Mouse (Mus musculus) mature B cell (primary cell): ENCODE results near the gene Dusp16.

Experiments
- in situ Hi-C: fragments of 300-500 bp; cut with MboI; formaldehyde crosslinking; loops from 2 replicates; pipeline ENCODE4 v1.14.3; 2019

Gene Dusp16

GRCm38 (mm10) chr6:134792141-134793045, at the start of gene Dusp16:
Gene Dusp16 (minus strand): TSS chr6:134792625.
- in situ Hi-C loops, result no loop called here

DNA sequence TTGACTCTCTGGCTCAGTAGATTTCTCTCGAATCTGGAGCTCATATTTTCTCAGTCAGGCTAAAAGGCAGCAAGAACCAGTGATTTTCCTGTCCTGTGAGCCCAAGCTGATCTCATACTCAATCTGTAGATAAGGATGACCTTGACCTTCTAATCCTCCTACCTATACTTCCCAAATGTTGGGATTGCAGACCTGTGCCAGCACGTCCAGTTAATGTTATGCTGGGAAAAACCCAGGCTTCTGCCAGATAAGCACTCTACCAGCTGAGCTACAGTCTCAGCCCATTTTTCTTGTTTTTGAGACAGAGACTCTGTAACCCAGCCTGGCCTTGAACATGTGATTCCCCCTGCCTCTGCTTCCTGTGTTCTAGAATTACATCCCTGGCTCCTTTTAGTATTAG, 47.9 kb upstream of the Dusp16 start:
- in situ Hi-C loops, result no loop called here

DNA sequence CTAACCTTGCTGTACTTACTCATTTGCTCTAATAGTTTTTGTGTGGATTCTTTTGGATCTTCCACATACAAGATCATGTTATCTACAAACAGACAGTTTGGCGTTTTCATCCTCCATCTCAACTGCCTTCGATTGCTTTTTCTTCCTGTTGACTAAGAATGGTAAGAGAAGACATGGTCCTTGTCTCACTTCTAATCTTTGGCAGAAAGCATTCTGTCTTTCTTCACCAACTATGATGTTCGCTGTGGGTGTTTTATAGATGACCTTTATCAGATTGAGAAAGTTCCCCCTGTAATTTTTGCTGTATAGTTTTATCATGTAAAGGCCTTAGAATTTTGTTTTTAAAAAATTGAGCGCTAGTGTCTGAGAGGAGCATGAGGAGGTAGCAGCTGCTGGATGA, 45.7 kb upstream of the Dusp16 start:
- in situ Hi-C loops, result no loop called here

DNA sequence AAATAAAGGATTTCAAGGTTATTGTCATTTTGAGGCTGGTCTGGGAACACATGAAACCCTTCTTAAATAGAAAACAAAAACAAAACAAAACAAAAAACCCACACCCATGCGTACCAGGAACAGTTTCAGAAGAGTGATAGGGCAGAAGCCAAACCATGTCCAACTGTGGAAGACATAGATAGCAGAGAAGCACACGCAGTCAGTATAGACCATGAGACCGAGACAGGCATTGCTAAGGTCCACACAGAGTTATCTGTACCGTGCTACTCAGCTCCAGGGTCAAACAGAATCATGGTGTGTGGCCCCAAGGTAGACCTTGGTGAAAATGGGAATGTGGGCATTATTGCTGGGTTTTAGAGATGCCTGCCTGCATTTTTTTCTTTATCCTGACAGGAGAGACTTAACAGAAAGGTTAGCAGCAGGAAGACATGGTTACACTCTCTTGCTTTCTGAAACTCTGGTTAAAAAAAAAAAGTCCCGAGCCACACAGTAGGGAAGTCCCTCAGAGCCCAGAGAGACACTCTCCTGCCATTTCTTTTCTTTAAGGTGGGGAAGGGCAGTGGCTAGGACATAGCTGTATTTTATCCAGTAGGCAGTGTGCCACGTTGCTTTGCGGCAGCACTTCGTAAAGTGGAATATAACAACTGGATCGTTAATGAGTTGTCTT, 42.3 kb upstream of the Dusp16 start:
- in situ Hi-C loops, result no loop called here

DNA sequence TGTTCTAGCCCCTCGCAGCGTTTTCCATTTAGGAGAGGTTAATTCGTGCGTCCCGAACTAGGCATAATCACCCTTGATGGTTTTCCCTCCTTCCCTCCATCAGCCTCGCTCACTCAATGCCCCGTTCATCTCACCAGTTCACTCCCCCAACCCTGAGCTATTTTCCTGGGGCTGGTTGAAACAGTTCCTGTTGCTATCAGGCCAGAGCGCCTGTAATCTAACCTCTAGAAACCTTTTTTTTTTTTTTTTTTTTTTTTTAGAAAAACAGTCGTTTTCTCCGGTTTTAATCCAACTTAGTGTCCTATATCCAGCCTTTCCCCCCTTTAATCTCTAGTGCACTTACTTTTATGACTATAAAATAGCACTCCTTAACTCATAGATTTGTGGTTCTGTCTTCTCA, 38.4 kb upstream of the Dusp16 start:
- in situ Hi-C loops, result no loop called here

DNA sequence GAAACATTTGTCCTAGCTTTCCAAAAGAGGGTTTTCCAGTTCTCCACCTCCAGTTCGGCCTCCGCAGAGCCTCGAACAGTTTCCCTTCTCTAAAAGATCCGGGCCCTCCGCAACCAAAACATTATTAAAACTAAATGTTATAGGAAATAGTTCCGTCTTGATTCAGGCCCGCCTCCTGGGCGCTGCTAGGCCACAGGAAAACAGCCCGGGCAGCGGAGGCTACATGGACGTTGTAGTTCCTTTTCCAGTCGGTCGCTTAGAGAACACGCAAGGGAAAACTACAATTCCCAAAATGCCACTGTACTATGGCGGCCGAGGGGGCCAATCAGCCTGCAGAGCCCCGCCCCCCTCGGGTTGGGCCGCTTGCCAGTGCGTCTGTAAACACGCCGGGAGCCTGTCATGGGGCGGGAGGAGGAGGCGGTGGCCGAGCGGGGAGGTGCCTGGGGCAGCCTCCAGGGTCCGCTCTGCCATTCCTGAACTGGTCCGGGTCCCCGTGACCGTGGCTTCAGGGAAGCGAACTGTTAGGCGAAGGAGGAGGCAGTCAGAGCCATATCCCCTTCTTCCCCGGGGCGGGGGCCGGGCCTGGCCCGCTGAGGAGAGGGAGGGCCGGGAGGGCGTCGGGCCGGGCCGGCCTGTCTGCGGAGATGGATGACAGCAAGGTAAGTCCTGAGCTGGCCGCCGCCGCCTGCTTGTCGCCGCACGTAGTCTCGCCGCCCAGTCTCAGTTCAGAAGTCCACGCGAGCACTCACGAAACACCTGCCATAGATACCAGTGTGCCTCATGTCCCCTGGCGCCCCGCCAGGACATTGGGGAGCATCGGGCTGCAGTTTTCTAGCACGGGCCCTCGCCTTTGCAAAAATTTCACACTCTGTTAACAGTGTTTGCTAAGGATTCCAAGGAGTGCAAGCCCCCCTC, 37.6 kb upstream of the Dusp16 start, which contains the start of gene Crebl2:
Gene Crebl2 (plus strand): TSS at position 369 of the 915 bp plus-strand sequence.
- in situ Hi-C loops, result no loop called here

DNA sequence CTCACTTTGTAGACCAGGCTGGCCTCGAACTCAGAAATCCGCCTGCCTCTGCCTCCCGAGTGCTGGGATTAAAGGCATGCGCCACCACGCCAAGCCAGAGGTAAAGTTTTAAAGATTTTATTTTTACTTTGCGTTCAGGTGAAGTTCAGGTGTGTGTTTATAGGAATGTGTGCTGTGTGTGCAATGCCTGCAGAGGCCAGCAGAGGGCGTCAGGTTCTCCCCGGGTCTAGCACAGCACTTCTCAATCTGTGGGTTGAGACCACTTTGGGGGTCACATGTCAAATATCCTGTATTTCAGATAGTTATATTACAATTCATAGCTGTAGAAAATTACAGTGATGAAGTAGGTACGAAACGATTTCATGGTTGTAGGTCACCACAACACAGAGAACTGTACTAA, 30.4 kb upstream of the Dusp16 start:
- in situ Hi-C loops, result no loop called here

DNA sequence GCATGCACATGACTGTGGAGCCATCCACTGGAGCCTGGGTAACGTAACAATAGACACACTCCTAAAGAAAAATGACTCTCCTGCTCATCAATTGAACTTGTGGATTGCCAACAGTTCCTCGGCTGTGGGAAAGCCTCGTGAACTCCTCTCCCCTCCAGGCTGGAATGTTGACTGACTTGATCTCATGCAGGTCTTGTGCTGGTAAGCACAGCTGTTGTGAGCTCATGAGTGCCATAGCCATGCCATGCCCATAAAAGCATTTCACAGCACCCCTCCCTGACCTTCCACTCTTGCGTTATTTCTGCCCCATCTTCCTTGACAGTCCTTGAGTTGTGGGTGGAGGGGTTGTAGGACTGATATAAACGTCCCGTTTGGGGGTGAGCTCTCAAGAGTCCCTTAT, 28.0 kb upstream of the Dusp16 start:
- in situ Hi-C loops, result no loop called here

GRCm38 (mm10) chr6:134819741-134820140, 27.3 kb upstream of the Dusp16 start:
- in situ Hi-C loops, result no loop called here

DNA sequence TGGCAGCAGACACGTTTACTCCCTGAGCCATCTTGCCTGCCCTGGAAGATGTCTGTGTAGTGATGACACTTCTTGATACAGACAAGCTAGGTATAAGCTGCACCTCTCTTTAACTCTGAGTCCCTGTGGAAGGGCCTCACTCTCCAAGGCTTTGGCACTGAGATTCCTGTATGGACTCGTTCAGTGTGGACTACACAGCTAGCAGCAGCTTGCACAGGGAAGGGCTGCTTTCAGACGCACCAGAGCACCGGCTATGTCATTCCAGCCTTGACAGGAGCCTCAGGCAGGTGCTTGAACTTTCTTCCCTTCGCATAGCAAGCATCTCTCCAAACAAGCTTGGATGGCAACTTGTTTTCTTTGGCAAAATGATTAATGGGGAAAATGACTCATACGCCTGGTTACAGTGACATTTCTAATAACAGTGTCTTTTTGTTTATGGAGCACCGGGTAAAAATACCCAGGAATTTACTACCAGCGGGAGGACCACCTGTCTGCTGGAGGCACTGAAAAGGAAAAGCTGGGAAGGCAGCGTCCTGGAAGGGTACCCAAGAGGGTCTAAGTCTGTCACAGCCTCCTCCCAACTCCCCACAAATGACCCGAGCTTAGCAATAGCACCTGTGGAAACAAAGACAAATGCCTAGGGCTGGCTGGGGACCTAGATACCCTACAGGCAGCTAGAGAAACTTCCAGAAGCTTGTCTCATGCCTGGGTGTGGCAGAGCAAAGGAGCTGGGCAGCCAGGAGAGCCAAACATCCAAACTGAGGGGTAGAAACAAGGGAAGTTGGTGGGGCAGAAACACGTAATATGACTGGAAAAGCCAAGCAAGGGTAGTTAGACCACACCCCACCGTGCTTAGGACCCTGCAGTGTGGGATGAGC, 24.9 kb upstream of the Dusp16 start:
- in situ Hi-C loops, result no loop called here

- in situ Hi-C loops, result no loop called here
Measured at GRCm38 (mm10) chr6:134813066-134813465, 20.6 kb upstream of the Dusp16 start.

- in situ Hi-C loops, result no loop called here
Measured at GRCm38 (mm10) chr6:134807794-134808193, 15.4 kb upstream of the Dusp16 start.

DNA sequence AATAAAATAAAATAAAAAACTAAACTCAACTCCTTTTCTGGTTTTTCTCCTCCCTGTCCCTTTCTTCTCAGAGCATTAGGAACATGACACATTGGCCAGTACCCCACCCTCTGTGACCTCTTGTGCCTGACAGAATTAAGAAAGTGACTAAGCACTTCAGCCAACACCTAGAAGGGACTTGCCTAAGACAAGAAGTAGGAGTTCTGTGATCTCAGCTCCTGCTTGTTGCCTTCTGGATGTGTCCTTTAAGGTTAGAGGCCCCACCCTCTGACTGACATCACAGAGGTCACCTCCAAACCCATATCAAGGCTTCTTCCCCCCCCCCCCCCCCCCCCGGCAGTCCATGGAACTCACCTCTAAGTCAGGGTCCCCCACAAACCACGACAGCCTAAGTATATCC, 14.7 kb upstream of the Dusp16 start:
- in situ Hi-C loops, result no loop called here

- in situ Hi-C loops, result no loop called here
Measured at GRCm38 (mm10) chr6:134806130-134806529, 13.7 kb upstream of the Dusp16 start.

GRCm38 (mm10) chr6:134804736-134805277, 12.4 kb upstream of the Dusp16 start:
- in situ Hi-C loops, result no loop called here

- in situ Hi-C loops, result no loop called here
Measured at GRCm38 (mm10) chr6:134802641-134803043, 10.2 kb upstream of the Dusp16 start.

DNA sequence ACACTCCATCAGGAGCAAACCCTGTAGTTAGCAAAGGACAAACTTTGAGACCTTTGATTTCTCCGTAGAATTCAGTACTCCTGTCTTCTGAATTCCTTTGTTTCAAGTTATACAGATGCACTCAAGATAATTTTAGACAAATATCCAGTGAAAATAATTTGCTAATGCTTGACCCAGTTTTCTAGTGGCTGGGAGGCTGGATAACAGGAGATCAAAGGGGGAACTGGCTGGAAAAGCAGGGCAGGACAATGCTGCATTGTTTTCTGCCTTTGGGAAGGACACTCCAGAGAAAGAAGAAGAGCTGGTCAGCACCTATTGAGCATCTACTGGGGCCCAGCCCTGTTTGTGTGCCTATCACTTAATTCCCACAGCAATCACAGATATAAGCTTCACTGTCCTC, 9.1 kb upstream of the Dusp16 start:
- in situ Hi-C loops, result no loop called here

DNA sequence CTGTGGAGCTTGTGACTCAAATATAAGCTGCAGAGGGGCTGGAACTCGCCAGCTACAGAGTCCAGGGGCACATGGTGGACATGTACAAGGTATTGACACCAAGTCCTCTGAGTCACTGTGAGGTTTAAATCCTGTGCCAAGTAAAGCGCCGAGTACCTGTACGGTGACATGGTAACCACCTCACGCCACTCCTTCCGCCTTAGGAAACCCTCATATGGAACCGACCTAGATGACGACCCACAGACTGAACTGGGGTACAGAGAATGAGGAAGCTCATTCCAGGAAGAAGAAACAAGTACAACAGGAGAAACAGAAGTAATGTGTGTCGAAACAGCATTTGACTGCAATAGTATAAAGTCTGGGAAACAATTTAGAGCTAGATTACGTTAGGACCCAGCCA, 3.9 kb upstream of the Dusp16 start:
- in situ Hi-C loops, result no loop called here

DNA sequence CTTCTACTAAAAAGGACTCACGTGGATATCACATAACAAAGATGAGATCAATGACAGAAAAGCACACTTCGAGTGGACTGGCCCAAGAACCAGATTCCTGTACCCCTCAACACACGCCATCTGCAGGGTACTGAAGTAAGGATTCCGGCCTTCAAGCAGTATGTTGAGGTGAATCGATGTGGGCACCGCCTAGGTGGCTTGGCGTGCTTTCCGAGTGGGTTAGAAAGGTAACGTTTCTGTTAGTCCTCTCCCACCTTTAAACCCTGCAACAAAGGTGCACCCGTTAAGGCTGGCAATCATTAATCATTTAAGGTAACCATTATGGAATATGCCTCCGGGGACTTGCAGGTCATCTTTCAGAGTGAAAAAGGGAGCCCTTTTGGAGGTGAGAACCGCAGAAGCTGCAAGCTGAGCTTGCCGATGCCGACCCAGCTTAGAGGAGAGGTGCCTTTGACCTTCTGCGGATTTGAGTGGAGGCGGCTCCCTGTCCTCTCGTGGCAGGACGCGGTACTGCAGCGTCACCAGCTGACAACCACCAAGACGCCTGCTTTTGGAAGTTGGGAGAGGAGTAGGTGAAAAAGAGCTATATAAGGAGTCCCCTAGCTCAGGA, 1.6 kb upstream of the Dusp16 start:
- in situ Hi-C loops, result no loop called here

- in situ Hi-C loops, result no loop called here
Measured at GRCm38 (mm10) chr6:134793046-134793806, 801 bp upstream of the Dusp16 start.
